Mouse (Mus musculus): ENCODE measurements around the gene Myo1c.

Myo1c gene

DNA sequence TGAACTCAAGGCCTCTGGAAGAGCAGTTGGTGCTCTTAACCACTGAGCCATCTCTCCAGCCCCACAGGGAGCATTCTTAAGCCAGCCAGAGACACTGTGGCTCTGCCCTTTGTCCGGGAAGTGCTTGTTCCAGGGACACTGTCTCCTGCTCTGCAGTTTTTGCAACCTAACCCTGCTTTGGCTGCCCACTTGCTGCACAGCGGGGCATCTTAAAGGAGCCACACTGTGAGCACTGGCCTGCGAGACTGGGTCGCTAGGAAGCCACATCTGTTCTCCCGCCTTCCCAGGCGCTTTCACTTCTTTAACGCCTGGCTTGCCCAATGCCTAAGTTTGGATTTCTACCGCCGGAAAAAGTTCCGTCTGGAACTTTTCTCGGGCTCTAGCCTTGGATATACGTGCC lies 65.3 kb downstream of the Myo1c start:
- ATAC-seq (ENCODE audit: low TSS enrichment): no peak

DNA sequence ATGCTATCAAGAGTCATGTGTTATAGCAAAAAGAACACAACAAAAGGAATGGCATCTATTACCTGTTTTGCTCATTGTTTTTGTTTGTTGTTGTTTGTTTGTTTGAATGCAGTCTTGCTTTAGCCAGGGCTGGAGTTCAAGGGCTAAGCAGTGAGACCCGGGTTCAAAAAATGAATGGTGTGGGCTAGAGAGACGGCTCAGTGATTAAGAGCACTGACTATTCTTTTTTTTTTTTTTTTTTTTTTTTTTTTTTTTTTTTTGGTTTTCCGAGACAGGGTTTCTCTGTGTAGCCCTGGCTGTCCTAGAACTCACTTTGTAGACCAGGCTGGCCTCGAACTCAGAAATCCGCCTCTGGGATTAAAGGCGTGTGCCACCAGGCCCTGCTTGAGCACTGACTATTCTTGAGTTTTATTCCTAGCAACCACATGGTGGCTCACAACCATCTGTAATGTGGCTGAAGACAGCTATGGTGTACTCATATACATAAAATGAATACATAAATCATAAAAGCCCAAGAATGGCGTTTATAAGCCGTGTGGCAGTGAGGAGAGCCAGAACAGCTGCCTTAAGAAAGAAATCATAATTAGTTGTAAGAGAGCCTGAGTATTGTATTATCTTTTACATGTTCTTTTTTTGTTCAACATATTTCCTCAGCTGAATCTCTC lies 66.5 kb downstream of the Myo1c start:
- ATAC-seq (ENCODE audit: low TSS enrichment): no peak

DNA sequence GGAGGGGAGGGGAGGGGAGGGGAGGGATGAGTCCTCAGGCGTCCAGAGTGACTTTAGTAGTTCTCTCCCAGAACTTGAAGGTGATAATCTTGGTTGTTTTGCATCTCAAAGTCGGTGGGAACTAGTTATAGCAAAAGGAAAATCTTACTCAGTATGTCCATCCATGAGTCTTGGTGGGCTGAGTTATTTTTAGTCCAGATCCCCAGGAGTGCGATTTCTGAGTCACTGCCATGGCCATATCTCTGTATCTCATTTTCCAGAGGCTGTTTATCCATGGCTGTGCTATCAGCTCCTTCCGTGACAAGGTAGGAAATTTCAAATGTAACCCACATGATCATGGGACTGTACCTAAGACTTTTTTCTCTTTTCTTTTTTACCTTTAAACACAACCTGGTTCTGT lies 72.0 kb downstream of the Myo1c start:
- no peak for ATAC-seq (ENCODE audit: low TSS enrichment)

Measured in frontal cortex, adult (tissue).